Mouse (Mus musculus) midbrain, embryonic 16.5 days (tissue): ENCODE data around the gene Gm10719. TPM values are rescaled to one million over a fixed set of nuclear protein-coding genes. Genes with fewer than 3 reads are reported as not detected.
A peak's percentile ranks its signal among the peaks of the same experiment; 100 is the strongest.
"Not testable (repeated sequence)": the region's sequence is repeated elsewhere in the genome, so short reads cannot be mapped to it uniquely, and the experiment has no call there.

ENCODE experiments used
- ATAC-seq: fragments of 200-750 bp; cut with Nextera tagmentation; 2 replicates; pipeline ENCODE4 v1.8.0; 2017; ENCODE audit warnings: moderate TSS enrichment
- H3K27ac ChIP-seq: fragments of 300-500 bp; sonication (generic); 2 replicates; pipeline ENCODE4 v1.5.1; 2014; ENCODE audit warnings: mild to moderate bottlenecking, low read length, mixed read lengths
- H3K27me3 ChIP-seq: fragments of 300-500 bp; sonication (generic); 2 replicates; pipeline ENCODE4 v1.6.1; 2014; ENCODE audit warnings: low read depth, low read length, mixed read lengths; ENCODE audit not compliant: control insufficient read depth, insufficient read depth
- H3K36me3 ChIP-seq: fragments of 300-500 bp; sonication (generic); 2 replicates; pipeline ENCODE4 v1.6.1; 2014; ENCODE audit warnings: mild to moderate bottlenecking, low read length, moderate library complexity, mixed read lengths; ENCODE audit not compliant: control insufficient read depth, insufficient read depth
- H3K4me1 ChIP-seq: fragments of 300-500 bp; sonication (generic); 2 replicates; pipeline ENCODE4 v1.6.1; 2014; ENCODE audit warnings: mild to moderate bottlenecking, low read length, mixed read lengths; ENCODE audit not compliant: control insufficient read depth, insufficient read depth
- H3K4me2 ChIP-seq: fragments of 300-500 bp; sonication (generic); 2 replicates; pipeline ENCODE4 v1.6.1; 2014; ENCODE audit warnings: mild to moderate bottlenecking, low read length, mixed read lengths
- H3K4me3 ChIP-seq: fragments of 300-500 bp; sonication (generic); 2 replicates; pipeline ENCODE4 v1.5.1; 2014; ENCODE audit warnings: low read depth, mild to moderate bottlenecking, low read length, moderate library complexity, mixed read lengths
- H3K9ac ChIP-seq: fragments of 300-500 bp; sonication (generic); 2 replicates; pipeline ENCODE4 v1.6.1; 2014; ENCODE audit warnings: low read depth, low read length, mixed read lengths
- H3K9me3 ChIP-seq: fragments of 300-500 bp; sonication (generic); replicated peaks from 2 replicates; pipeline ENCODE4 v1.6.1; 2014; ENCODE audit warnings: mild to moderate bottlenecking, low read length, mixed read lengths; ENCODE audit not compliant: control insufficient read depth, poor library complexity, severe bottlenecking
- WGBS: fragments of 180-500 bp; shearing (Covaris S2); extraction: QIAGEN DNeasy Blood & Tissue Kit; methylation state at CpG from one replicate; pipeline ENCODE4 v1.1.7; 2014; 5-methylcytosine and 5-hydroxymethylcytosine counted together
- polyA plus RNA-seq: library from polyadenylated mRNA; unstranded; fragments of >200 nt; fragmentation: Nextera tagmentation; extraction: Ambion mirVana; gene quantifications from 2 replicates; pipeline ENCODE4 v1.2.1, GENCODE M21; 2015

Gm10719 gene
- polyA plus RNA-seq, 1 experiment from 2014 or later = not detected

- H3K27me3 ChIP-seq, ATAC-seq, H3K4me2 ChIP-seq, H3K9ac ChIP-seq, H3K4me3 ChIP-seq, H3K4me1 ChIP-seq, H3K36me3 ChIP-seq, H3K27ac ChIP-seq, H3K9me3 ChIP-seq: not testable (repeated sequence)
- WGBS = 91% methylated on average over 2 of the region's 7 CpGs
Observed at GRCm38 (mm10) chr9:3012054-3012621, 5.1 kb upstream of the Gm10719 start.

- not testable (repeated sequence) for H3K9ac ChIP-seq
- peak; percentile 72; the same call in 1 of the 2 replicates for ATAC-seq
- WGBS = no CpG with 5 or more reads among the region's 11 CpGs
Observed at GRCm38 (mm10) chr9:3012733-3013279, 4.4 kb upstream of the Gm10719 start, which contains the start of gene Gm10721. Gene Gm10721 (plus strand): TSS chr9:3013140.

GRCm38 (mm10) chr9:3015354-3015753, 1.9 kb upstream of the Gm10719 start, which contains the start of gene Gm10720:
Gene Gm10720 (plus strand): TSS chr9:3015654.
- WGBS = 74% methylated on average over 4 of the region's 9 CpGs
- not testable (repeated sequence) for H3K4me2 ChIP-seq, H3K9me3 ChIP-seq, H3K36me3 ChIP-seq, H3K27me3 ChIP-seq, H3K4me1 ChIP-seq, H3K27ac ChIP-seq, H3K4me3 ChIP-seq, ATAC-seq, H3K9ac ChIP-seq

More at GRCm38 (mm10) chr9:3012733-3013279, 4.4 kb upstream of the Gm10719 start, which contains the start of gene Gm10721:
- H3K36me3 ChIP-seq, H3K4me3 ChIP-seq, H3K27me3 ChIP-seq, H3K9me3 ChIP-seq, H3K27ac ChIP-seq, H3K4me1 ChIP-seq, H3K4me2 ChIP-seq: not testable (repeated sequence)

GRCm38 (mm10) chr9:3015896-3016295, 1.3 kb upstream of the Gm10719 start:
- H3K9me3 ChIP-seq, H3K4me1 ChIP-seq, ATAC-seq, H3K4me2 ChIP-seq, H3K36me3 ChIP-seq, H3K9ac ChIP-seq, H3K27ac ChIP-seq, H3K4me3 ChIP-seq, H3K27me3 ChIP-seq: not testable (repeated sequence)
- WGBS = 73% methylated on average over 4 of the region's 6 CpGs

GRCm38 (mm10) chr9:3018944-3019343, 1.7 kb downstream of the Gm10719 start:
- H3K4me1 ChIP-seq, H3K4me3 ChIP-seq, H3K9ac ChIP-seq, H3K27me3 ChIP-seq, H3K27ac ChIP-seq, ATAC-seq, H3K4me2 ChIP-seq, H3K9me3 ChIP-seq, H3K36me3 ChIP-seq: not testable (repeated sequence)
- 73% methylated on average over 9 of the region's 9 CpGs for WGBS

- not testable (repeated sequence) for H3K4me1 ChIP-seq, H3K9ac ChIP-seq, ATAC-seq, H3K27me3 ChIP-seq, H3K4me2 ChIP-seq, H3K9me3 ChIP-seq, H3K27ac ChIP-seq, H3K36me3 ChIP-seq, H3K4me3 ChIP-seq
- 80% methylated on average over 11 of the region's 19 CpGs for WGBS
Observed at GRCm38 (mm10) chr9:3019835-3020727, 2.9 kb downstream of the Gm10719 start.

GRCm38 (mm10) chr9:3022316-3023008, 5.3 kb downstream of the Gm10719 start:
- H3K36me3 ChIP-seq, ATAC-seq, H3K27ac ChIP-seq: not testable (repeated sequence)

GRCm38 (mm10) chr9:3023312-3023984, 6.2 kb downstream of the Gm10719 start, which contains the start of gene Gm10718:
Gene Gm10718 (plus strand): TSS chr9:3023547.
- H3K4me3 ChIP-seq, H3K36me3 ChIP-seq, H3K9ac ChIP-seq, H3K4me2 ChIP-seq, H3K9me3 ChIP-seq, H3K27me3 ChIP-seq, H3K27ac ChIP-seq, ATAC-seq, H3K4me1 ChIP-seq: not testable (repeated sequence)
- WGBS = 75% methylated on average over 9 of the region's 13 CpGs

More at GRCm38 (mm10) chr9:3022316-3023008, 5.3 kb downstream of the Gm10719 start:
- not testable (repeated sequence) for H3K4me2 ChIP-seq, H3K27me3 ChIP-seq, H3K4me1 ChIP-seq, H3K4me3 ChIP-seq, H3K9me3 ChIP-seq, H3K9ac ChIP-seq
- WGBS = 75% methylated on average over 9 of the region's 13 CpGs
